Mouse (Mus musculus): ENCODE results near the gene Akap1.
"Not testable (repeated sequence)": the region's sequence is repeated elsewhere in the genome, so short reads cannot be mapped to it uniquely, and the experiment has no call there.

Akap1 gene

GRCm38 (mm10) chr11:88864458-88865197, at the start of gene Akap1:
Gene Akap1 (minus strand): TSS chr11:88864586.
- DNase-seq (ENCODE audit: low spot score) = peak; percentile 99

- DNase-seq (ENCODE audit: low spot score) = peak; percentile 64
Measured at GRCm38 (mm10) chr11:88909388-88910036, 45.1 kb upstream of the Akap1 start.

GRCm38 (mm10) chr11:88908557-88909211, 44.3 kb upstream of the Akap1 start:
- DNase-seq (ENCODE audit: low spot score) = peak; percentile 42

GRCm38 (mm10) chr11:88907886-88908285, 43.5 kb upstream of the Akap1 start:
- DNase-seq (ENCODE audit: low spot score) = no peak

GRCm38 (mm10) chr11:88905621-88906020, 41.2 kb upstream of the Akap1 start:
- DNase-seq (ENCODE audit: low spot score) = no peak

GRCm38 (mm10) chr11:88904080-88904479, 39.7 kb upstream of the Akap1 start:
- DNase-seq (ENCODE audit: low spot score) = no peak

- no peak for DNase-seq (ENCODE audit: low spot score)
Measured at GRCm38 (mm10) chr11:88902762-88903161, 38.4 kb upstream of the Akap1 start.

GRCm38 (mm10) chr11:88901341-88901802, 37.0 kb upstream of the Akap1 start:
- DNase-seq (ENCODE audit: low spot score) = no peak

GRCm38 (mm10) chr11:88899561-88899960, 35.2 kb upstream of the Akap1 start:
- no peak for DNase-seq (ENCODE audit: low spot score)

GRCm38 (mm10) chr11:88898380-88898763, 34.0 kb upstream of the Akap1 start:
- no peak for DNase-seq (ENCODE audit: low spot score)

- no peak for DNase-seq (ENCODE audit: low spot score)
Measured at GRCm38 (mm10) chr11:88897624-88898379, 33.4 kb upstream of the Akap1 start.

- DNase-seq (ENCODE audit: low spot score) = peak; percentile 36
Measured at GRCm38 (mm10) chr11:88895800-88896232, 31.4 kb upstream of the Akap1 start.

GRCm38 (mm10) chr11:88895235-88895634, 30.8 kb upstream of the Akap1 start:
- peak; percentile 24 for DNase-seq (ENCODE audit: low spot score)

- not testable (repeated sequence) for DNase-seq (ENCODE audit: low spot score)
Measured at GRCm38 (mm10) chr11:88894279-88894678, 29.9 kb upstream of the Akap1 start.

GRCm38 (mm10) chr11:88893501-88893900, 29.1 kb upstream of the Akap1 start:
- not testable (repeated sequence) for DNase-seq (ENCODE audit: low spot score)

- DNase-seq (ENCODE audit: low spot score) = peak; percentile 27
Measured at GRCm38 (mm10) chr11:88892789-88893188, 28.4 kb upstream of the Akap1 start.

GRCm38 (mm10) chr11:88891921-88892561, 27.7 kb upstream of the Akap1 start:
- DNase-seq (ENCODE audit: low spot score) = peak; percentile 61

GRCm38 (mm10) chr11:88891446-88891845, 27.1 kb upstream of the Akap1 start:
- peak; percentile 23 for DNase-seq (ENCODE audit: low spot score)

GRCm38 (mm10) chr11:88890904-88891303, 26.5 kb upstream of the Akap1 start:
- DNase-seq (ENCODE audit: low spot score) = not testable (repeated sequence)

- no peak for DNase-seq (ENCODE audit: low spot score)
Measured at GRCm38 (mm10) chr11:88888996-88889395, 24.6 kb upstream of the Akap1 start.

- DNase-seq (ENCODE audit: low spot score) = no peak
Measured at GRCm38 (mm10) chr11:88884376-88885065, 20.1 kb upstream of the Akap1 start.
